Mouse (Mus musculus): ENCODE results near the gene Mgst2. TPM values are rescaled to one million over a fixed set of nuclear protein-coding genes. Genes with fewer than 3 reads are reported as not detected.

Gene Mgst2
- polyA plus RNA-seq, 1 experiment from 2014 or later, result 0.64 TPM

GRCm38 (mm10) chr3:51673408-51674086 lies 13.4 kb downstream of the Mgst2 start:
- peak; percentile 60 for DNase-seq (ENCODE audit: low spot score)
- no peak overlapping the region for H3K4me2 ChIP-seq (ENCODE audit: low read depth, severe bottlenecking)
- H3K27ac ChIP-seq (replicated peaks; ENCODE audit: low read depth, low read length), result no peak overlapping the region
- no peak for ATAC-seq (ENCODE audit: insufficient number of reproducible peaks, low FRiP score, low TSS enrichment, low read depth)
- H3K27me3 ChIP-seq (ENCODE audit: control insufficient read depth, insufficient read depth, low read length), result no peaks in the 10 kb centered on the region
- no peak overlapping the region for H3K4me3 ChIP-seq (ENCODE audit: low read depth, low read length)
- no peaks in the 10 kb centered on the region for H3K4me1 ChIP-seq (ENCODE audit: control insufficient read depth, insufficient read depth, low read length)
- 72% methylated on average over 21 of the region's 21 CpGs for WGBS
- no peak overlapping the region for H3K9ac ChIP-seq (ENCODE audit: low read length)
- H3K9me3 ChIP-seq (ENCODE audit: control insufficient read depth, low read length), result no peaks in the 10 kb centered on the region
- no peaks in the 10 kb centered on the region for H3K36me3 ChIP-seq (ENCODE audit: control insufficient read depth, insufficient read depth, low read length)

GRCm38 (mm10) chr3:51674963-51675362 lies 14.8 kb downstream of the Mgst2 start:
- no peak for ATAC-seq (ENCODE audit: insufficient number of reproducible peaks, low FRiP score, low TSS enrichment, low read depth)
- H3K9ac ChIP-seq (ENCODE audit: low read length), result no peak overlapping the region
- H3K27ac ChIP-seq (replicated peaks; ENCODE audit: low read depth, low read length), result no peak overlapping the region
- H3K36me3 ChIP-seq (ENCODE audit: control insufficient read depth, insufficient read depth, low read length), result no peaks in the 10 kb centered on the region
- H3K4me3 ChIP-seq (ENCODE audit: low read depth, low read length), result no peak overlapping the region
- no peak for DNase-seq (ENCODE audit: low spot score)
- no peaks in the 10 kb centered on the region for H3K27me3 ChIP-seq (ENCODE audit: control insufficient read depth, insufficient read depth, low read length)
- no peaks in the 10 kb centered on the region for H3K9me3 ChIP-seq (ENCODE audit: control insufficient read depth, low read length)
- 78% methylated on average over 3 of the region's 3 CpGs for WGBS
- no peaks in the 10 kb centered on the region for H3K4me1 ChIP-seq (ENCODE audit: control insufficient read depth, insufficient read depth, low read length)
- H3K4me2 ChIP-seq (ENCODE audit: low read depth, severe bottlenecking), result no peak overlapping the region

- H3K4me1 ChIP-seq (ENCODE audit: control insufficient read depth, insufficient read depth, low read length), result no peaks in the 10 kb centered on the region
- H3K9ac ChIP-seq (ENCODE audit: low read length), result no peak overlapping the region
- no peak overlapping the region for H3K4me2 ChIP-seq (ENCODE audit: low read depth, severe bottlenecking)
- H3K9me3 ChIP-seq (ENCODE audit: control insufficient read depth, low read length), result no peaks in the 10 kb centered on the region
- no peak overlapping the region for H3K4me3 ChIP-seq (ENCODE audit: low read depth, low read length)
- no peak for DNase-seq (ENCODE audit: low spot score)
- no peak overlapping the region for H3K27ac ChIP-seq (replicated peaks; ENCODE audit: low read depth, low read length)
- peaks cover 3% of the 10 kb centered on the region; the same call in 1 of the 2 replicates for H3K36me3 ChIP-seq (ENCODE audit: control insufficient read depth, insufficient read depth, low read length)
- no peak for ATAC-seq (ENCODE audit: insufficient number of reproducible peaks, low FRiP score, low TSS enrichment, low read depth)
- H3K27me3 ChIP-seq (ENCODE audit: control insufficient read depth, insufficient read depth, low read length), result no peaks in the 10 kb centered on the region
- WGBS, result 93% methylated on average over 6 of the region's 6 CpGs
Measured at GRCm38 (mm10) chr3:51685539-51685938, 25.4 kb downstream of the Mgst2 start.

GRCm38 (mm10) chr3:51686316-51686715 lies 26.2 kb downstream of the Mgst2 start:
- Histone ChIP-seq H3K4me2 (ENCODE audit: low read depth, severe bottlenecking) (no peak overlapping the region), H3K9me3 (ENCODE audit: control insufficient read depth, low read length) (no peaks in the 10 kb centered on the region), H3K4me3 (ENCODE audit: low read depth, low read length) (no peak overlapping the region), H3K4me1 (ENCODE audit: control insufficient read depth, insufficient read depth, low read length) (no peaks in the 10 kb centered on the region), H3K27ac (replicated peaks; ENCODE audit: low read depth, low read length) (no peak overlapping the region), H3K9ac (ENCODE audit: low read length) (no peak overlapping the region), H3K36me3 (ENCODE audit: control insufficient read depth, insufficient read depth, low read length) (peaks cover 3% of the 10 kb centered on the region; the same call in 1 of the 2 replicates), H3K27me3 (ENCODE audit: control insufficient read depth, insufficient read depth, low read length) (no peaks in the 10 kb centered on the region)
- ATAC-seq (ENCODE audit: insufficient number of reproducible peaks, low FRiP score, low TSS enrichment, low read depth) (no peak), DNase-seq (ENCODE audit: low spot score) (no peak)
- WGBS, result 75% methylated on average over 6 of the region's 6 CpGs

- 89% methylated on average over 6 of the region's 6 CpGs for WGBS
- Histone ChIP-seq H3K9me3 (ENCODE audit: control insufficient read depth, low read length) (no peaks in the 10 kb centered on the region), H3K27me3 (ENCODE audit: control insufficient read depth, insufficient read depth, low read length) (no peaks in the 10 kb centered on the region), H3K4me3 (ENCODE audit: low read depth, low read length) (no peak overlapping the region), H3K36me3 (ENCODE audit: control insufficient read depth, insufficient read depth, low read length) (peaks cover 3% of the 10 kb centered on the region; the same call in 1 of the 2 replicates), H3K9ac (ENCODE audit: low read length) (no peak overlapping the region), H3K4me1 (ENCODE audit: control insufficient read depth, insufficient read depth, low read length) (no peaks in the 10 kb centered on the region), H3K27ac (replicated peaks; ENCODE audit: low read depth, low read length) (no peak overlapping the region), H3K4me2 (ENCODE audit: low read depth, severe bottlenecking) (no peak overlapping the region)
- ATAC-seq (ENCODE audit: insufficient number of reproducible peaks, low FRiP score, low TSS enrichment, low read depth) (no peak), DNase-seq (ENCODE audit: low spot score) (no peak)
Measured at GRCm38 (mm10) chr3:51686791-51687190, 26.6 kb downstream of the Mgst2 start.

- peaks cover 3% of the 10 kb centered on the region; the same call in 1 of the 2 replicates for H3K36me3 ChIP-seq (ENCODE audit: control insufficient read depth, insufficient read depth, low read length)
- no peak overlapping the region for H3K27ac ChIP-seq (replicated peaks; ENCODE audit: low read depth, low read length)
- DNase-seq (ENCODE audit: low spot score) (no peak), ATAC-seq (ENCODE audit: insufficient number of reproducible peaks, low FRiP score, low TSS enrichment, low read depth) (no peak)
- no peak overlapping the region for H3K4me3 ChIP-seq (ENCODE audit: low read depth, low read length)
- no peak overlapping the region for H3K9ac ChIP-seq (ENCODE audit: low read length)
- no peaks in the 10 kb centered on the region for H3K9me3 ChIP-seq (ENCODE audit: control insufficient read depth, low read length)
- H3K4me2 ChIP-seq (ENCODE audit: low read depth, severe bottlenecking), result no peak overlapping the region
- H3K27me3 ChIP-seq (ENCODE audit: control insufficient read depth, insufficient read depth, low read length), result no peaks in the 10 kb centered on the region
- no peaks in the 10 kb centered on the region for H3K4me1 ChIP-seq (ENCODE audit: control insufficient read depth, insufficient read depth, low read length)
- 86% methylated on average over 8 of the region's 8 CpGs for WGBS
Measured at GRCm38 (mm10) chr3:51688725-51689124, 28.6 kb downstream of the Mgst2 start.

- WGBS, result 85% methylated on average over 10 of the region's 10 CpGs
- H3K36me3 ChIP-seq (ENCODE audit: control insufficient read depth, insufficient read depth, low read length), result peaks cover 3% of the 10 kb centered on the region; the same call in 1 of the 2 replicates
- no peak for DNase-seq (ENCODE audit: low spot score)
Measured at GRCm38 (mm10) chr3:51693196-51693595, 33.0 kb downstream of the Mgst2 start.

GRCm38 (mm10) chr3:51694576-51694975 lies 34.4 kb downstream of the Mgst2 start:
- 0 out of 2 replicates have a peak, but pooled peaks cover 3% of the 10 kb centered on the region for H3K36me3 ChIP-seq (ENCODE audit: control insufficient read depth, insufficient read depth, low read length)
- WGBS, result 90% methylated on average over 14 of the region's 14 CpGs

More at GRCm38 (mm10) chr3:51693196-51693595, 33.0 kb downstream of the Mgst2 start:
- H3K4me2 ChIP-seq (ENCODE audit: low read depth, severe bottlenecking), result no peak overlapping the region
- no peak overlapping the region for H3K27ac ChIP-seq (replicated peaks; ENCODE audit: low read depth, low read length)
- H3K9ac ChIP-seq (ENCODE audit: low read length), result no peak overlapping the region
- no peaks in the 10 kb centered on the region for H3K9me3 ChIP-seq (ENCODE audit: control insufficient read depth, low read length)
- H3K4me1 ChIP-seq (ENCODE audit: control insufficient read depth, insufficient read depth, low read length), result no peaks in the 10 kb centered on the region
- no peak overlapping the region for H3K4me3 ChIP-seq (ENCODE audit: low read depth, low read length)
- no peak for ATAC-seq (ENCODE audit: insufficient number of reproducible peaks, low FRiP score, low TSS enrichment, low read depth)
- H3K27me3 ChIP-seq (ENCODE audit: control insufficient read depth, insufficient read depth, low read length), result no peaks in the 10 kb centered on the region

GRCm38 (mm10) chr3:51695713-51696112 lies 35.6 kb downstream of the Mgst2 start:
- Histone ChIP-seq H3K36me3 (ENCODE audit: control insufficient read depth, insufficient read depth, low read length) (no peaks in the 10 kb centered on the region), H3K9me3 (ENCODE audit: control insufficient read depth, low read length) (no peaks in the 10 kb centered on the region), H3K27me3 (ENCODE audit: control insufficient read depth, insufficient read depth, low read length) (no peaks in the 10 kb centered on the region), H3K4me1 (ENCODE audit: control insufficient read depth, insufficient read depth, low read length) (peaks cover 5% of the 10 kb centered on the region), H3K4me2 (ENCODE audit: low read depth, severe bottlenecking) (no peak overlapping the region), H3K4me3 (ENCODE audit: low read depth, low read length) (no peak overlapping the region), H3K27ac (replicated peaks; ENCODE audit: low read depth, low read length) (no peak overlapping the region), H3K9ac (ENCODE audit: low read length) (no peak overlapping the region)
- ATAC-seq (ENCODE audit: insufficient number of reproducible peaks, low FRiP score, low TSS enrichment, low read depth) (no peak), DNase-seq (ENCODE audit: low spot score) (no peak)
- 81% methylated on average over 3 of the region's 3 CpGs for whole genome bisulfite sequencing

More at GRCm38 (mm10) chr3:51694576-51694975, 34.4 kb downstream of the Mgst2 start:
- Histone ChIP-seq H3K4me3 (ENCODE audit: low read depth, low read length) (no peak overlapping the region), H3K9me3 (ENCODE audit: control insufficient read depth, low read length) (no peaks in the 10 kb centered on the region), H3K27ac (replicated peaks; ENCODE audit: low read depth, low read length) (no peak overlapping the region), H3K9ac (ENCODE audit: low read length) (no peak overlapping the region), H3K27me3 (ENCODE audit: control insufficient read depth, insufficient read depth, low read length) (no peaks in the 10 kb centered on the region), H3K4me2 (ENCODE audit: low read depth, severe bottlenecking) (no peak overlapping the region), H3K4me1 (ENCODE audit: control insufficient read depth, insufficient read depth, low read length) (no peaks in the 10 kb centered on the region)
- DNase-seq (ENCODE audit: low spot score) (no peak), ATAC-seq (ENCODE audit: insufficient number of reproducible peaks, low FRiP score, low TSS enrichment, low read depth) (no peak)
